Mouse (Mus musculus) MEL (cell line): ENCODE measurements at regions not wholly inside any gene's neighbourhood (a gene's known extent, or its start where the extent isn't known, plus 50 kb on each side); places are given as distances from the start of the nearest gene placed in this dataset.

Source experiments
- DNase-seq: peaks from one replicate; pipeline ENCODE4 v3.0.0; 2011; ENCODE audit warnings: low read depth, low spot score
- H3K27ac ChIP-seq: 2 replicates; pipeline ENCODE4 v1.5.1; 2012; ENCODE audit warnings: low read depth, mild to moderate bottlenecking, control low read depth, low read length, moderate library complexity; ENCODE audit not compliant: control insufficient read depth
- H3K27me3 ChIP-seq, 2 experiments: fragments of 150-350 bp in 1 of 2; sonication (generic) in 1 of 2; 2 replicates each; pipeline ENCODE4 v1.6.1; 2012; ENCODE audit warnings: low read length in 2 of 2, mild to moderate bottlenecking in 2 of 2, improper control_type of control experiment in 1 of 2, moderate library complexity in 1 of 2; ENCODE audit not compliant: insufficient read depth in 2 of 2, control insufficient read depth in 1 of 2
- H3K36me3 ChIP-seq, 2 experiments: 2 replicates each; pipeline ENCODE4 v1.6.1; 2012 to 2014; ENCODE audit warnings: low read length in 2 of 2, improper control_type of control experiment in 1 of 2, inconsistent platforms in 1 of 2, mild to moderate bottlenecking in 1 of 2; ENCODE audit not compliant: insufficient read depth in 2 of 2, control insufficient read depth in 1 of 2
- H3K4me1 ChIP-seq, 2 experiments: fragments of 150-350 bp in 1 of 2; sonication (generic) in 1 of 2; 2 replicates each; pipeline ENCODE4 v1.6.1; 2012; ENCODE audit warnings: low read length in 2 of 2, improper control_type of control experiment in 1 of 2, mild to moderate bottlenecking in 1 of 2; ENCODE audit not compliant: insufficient read depth in 2 of 2, control insufficient read depth in 1 of 2
- H3K4me3 ChIP-seq, 2 experiments: fragments of 150-350 bp in 1 of 2; sonication (generic) in 1 of 2; 2 replicates each; pipeline ENCODE4 v1.5.1; 2012; ENCODE audit warnings: low read depth in 2 of 2, low read length in 2 of 2, mild to moderate bottlenecking in 2 of 2, moderate library complexity in 2 of 2, control low read depth in 1 of 2, improper control_type of control experiment in 1 of 2; ENCODE audit not compliant: control insufficient read depth in 1 of 2, insufficient read depth in 1 of 2
- H3K79me2 ChIP-seq: 2 replicates; pipeline ENCODE4 v1.6.1; 2012; ENCODE audit warnings: mild to moderate bottlenecking, low read length, moderate library complexity; ENCODE audit not compliant: control insufficient read depth, poor library complexity, insufficient read depth
- H3K9ac ChIP-seq: 2 replicates; pipeline ENCODE4 v1.6.1; 2012; ENCODE audit warnings: low read depth, mild to moderate bottlenecking, control low read depth, low read length, moderate library complexity; ENCODE audit not compliant: control insufficient read depth, poor library complexity, severe bottlenecking
- H3K9me3 ChIP-seq: fragments of 150-350 bp; sonication (generic); replicated peaks from 2 replicates; pipeline ENCODE4 v1.6.1; 2012; ENCODE audit warnings: mild to moderate bottlenecking, low read length, improper control_type of control experiment, moderate library complexity; ENCODE audit not compliant: insufficient read depth
- BHLHE40 ChIP-seq: IDR thresholded peaks from 2 replicates; pipeline ENCODE4 v1.6.1; 2012; ENCODE audit warnings: low read depth, mild to moderate bottlenecking, inconsistent platforms, low read length, improper control_type of control experiment, borderline replicate concordance
- CHD2 ChIP-seq: IDR thresholded peaks from 2 replicates; pipeline ENCODE4 v1.6.1; 2011; ENCODE audit warnings: low read length, improper control_type of control experiment
- CTCF ChIP-seq, 3 experiments: IDR thresholded peaks in 2 of 3; conservative IDR thresholded peaks in 1 of 3; 2 replicates each; pipeline ENCODE4 v1.5.1; 2011 to 2012; ENCODE audit warnings: low read length in 3 of 3, low read depth in 2 of 3, mild to moderate bottlenecking in 2 of 3, improper control_type of control experiment in 1 of 3, inconsistent platforms in 1 of 3, mixed read lengths in 1 of 3, moderate library complexity in 1 of 3; ENCODE audit not compliant: control insufficient read depth in 1 of 3, insufficient read depth in 1 of 3, poor library complexity in 1 of 3, severe bottlenecking in 1 of 3
- ELF1 ChIP-seq: IDR thresholded peaks from 2 replicates; pipeline ENCODE4 v1.6.1; 2014; ENCODE audit warnings: low read depth, mild to moderate bottlenecking, inconsistent platforms, low read length, improper control_type of control experiment, moderate library complexity
- GABPA ChIP-seq: IDR thresholded peaks from 2 replicates; pipeline ENCODE4 v1.6.1; 2012; ENCODE audit warnings: low read depth, mild to moderate bottlenecking, inconsistent platforms, low read length, improper control_type of control experiment, moderate library complexity
- GATA1 ChIP-seq: IDR thresholded peaks from 2 replicates; pipeline ENCODE4 v1.6.1; 2011; ENCODE audit warnings: low read depth, low read length, improper control_type of control experiment
- JUND ChIP-seq: IDR thresholded peaks from 2 replicates; pipeline ENCODE4 v1.6.1; 2011; ENCODE audit warnings: low read depth, mild to moderate bottlenecking, improper control_type of control experiment, low read length
- MAFK ChIP-seq: IDR thresholded peaks from 2 replicates; pipeline ENCODE4 v1.6.1; 2011; ENCODE audit warnings: low read depth, mild to moderate bottlenecking, low read length, improper control_type of control experiment, borderline replicate concordance
- MAX ChIP-seq: IDR thresholded peaks from 2 replicates; pipeline ENCODE4 v1.6.1; 2011; ENCODE audit warnings: low read length, improper control_type of control experiment
- MAZ ChIP-seq: IDR thresholded peaks from 2 replicates; pipeline ENCODE4 v1.6.1; 2012; ENCODE audit warnings: low read depth, mild to moderate bottlenecking, inconsistent platforms, low read length, improper control_type of control experiment
- MYC ChIP-seq: IDR thresholded peaks from 2 replicates; pipeline ENCODE4 v1.6.1; 2011; ENCODE audit warnings: low read depth, mild to moderate bottlenecking, low read length, improper control_type of control experiment, moderate library complexity
- NELFE ChIP-seq: IDR thresholded peaks from 2 replicates; pipeline ENCODE4 v1.6.1; 2011; ENCODE audit warnings: low read depth, low read length, improper control_type of control experiment
- POLR2A ChIP-seq, 2 experiments: IDR thresholded peaks; 2 replicates each; pipeline ENCODE4 v1.6.1; 2011 to 2012; ENCODE audit warnings: low read length in 2 of 2, mild to moderate bottlenecking in 2 of 2, control low read depth in 1 of 2, improper control_type of control experiment in 1 of 2, low read depth in 1 of 2, moderate library complexity in 1 of 2; ENCODE audit not compliant: control insufficient read depth in 1 of 2, insufficient read depth in 1 of 2, poor library complexity in 1 of 2
- POLR2AphosphoS2 ChIP-seq: IDR thresholded peaks from 2 replicates; pipeline ENCODE4 v1.6.1; 2011; ENCODE audit warnings: low read length, improper control_type of control experiment
- POLR2AphosphoS5 ChIP-seq: IDR thresholded peaks from 2 replicates; pipeline ENCODE4 v1.6.1; 2012; ENCODE audit warnings: low read depth, borderline replicate concordance, mild to moderate bottlenecking, inconsistent platforms, low read length, moderate library complexity, mixed read lengths
- RAD21 ChIP-seq: IDR thresholded peaks from 2 replicates; pipeline ENCODE4 v1.6.1; 2011; ENCODE audit warnings: mild to moderate bottlenecking, low read depth, low read length, improper control_type of control experiment
- SMC3 ChIP-seq: IDR thresholded peaks from 2 replicates; pipeline ENCODE4 v1.6.1; 2011; ENCODE audit warnings: low read depth, low read length, improper control_type of control experiment
- TBP ChIP-seq: IDR thresholded peaks from 2 replicates; pipeline ENCODE4 v1.8.0; 2011; ENCODE audit warnings: low read depth, low read length, improper control_type of control experiment
- TCF12 ChIP-seq: IDR thresholded peaks from 2 replicates; pipeline ENCODE4 v1.6.1; 2014; ENCODE audit warnings: low read depth, mild to moderate bottlenecking, inconsistent platforms, low read length, improper control_type of control experiment, moderate library complexity
- USF1 ChIP-seq: IDR thresholded peaks from 2 replicates; pipeline ENCODE4 v1.6.1; 2014; ENCODE audit warnings: low read depth, mild to moderate bottlenecking, inconsistent platforms, low read length, improper control_type of control experiment, moderate library complexity
- ZC3H11A ChIP-seq: IDR thresholded peaks from 2 replicates; pipeline ENCODE4 v1.6.1; 2012; ENCODE audit warnings: low read depth, mild to moderate bottlenecking, inconsistent platforms, low read length, improper control_type of control experiment
- ZKSCAN1 ChIP-seq: IDR thresholded peaks from 2 replicates; pipeline ENCODE4 v1.6.1; 2012; ENCODE audit warnings: low read depth, mild to moderate bottlenecking, inconsistent platforms, low read length, improper control_type of control experiment, moderate library complexity
- ZMIZ1 ChIP-seq: IDR thresholded peaks from 2 replicates; pipeline ENCODE4 v1.6.1; 2012; ENCODE audit warnings: low read depth, mild to moderate bottlenecking, inconsistent platforms, low read length, improper control_type of control experiment, moderate library complexity
- ZNF384 ChIP-seq: IDR thresholded peaks from 2 replicates; pipeline ENCODE4 v1.6.1; 2012; ENCODE audit warnings: low read depth, mild to moderate bottlenecking, inconsistent platforms, low read length, improper control_type of control experiment

GRCm38 (mm10) chrX:12494535-12494934 is 93.1 kb upstream of the Atp6ap2 start (continued):
- TF ChIP-seq CHD2 (no peak), GABPA (no peak), ZMIZ1 (no peak), ZNF384 (no peak), JUND (no peak), GATA1 (peak; percentile 76), USF1 (no peak), MYC (no peak), RAD21 (no peak)

GRCm38 (mm10) chrX:12500601-12501000 is 87.0 kb upstream of the Atp6ap2 start:
- no peak overlapping the region for H3K27ac ChIP-seq
- H3K9me3 ChIP-seq = no peaks in the 10 kb centered on the region
- H3K79me2 ChIP-seq = no peaks in the 10 kb centered on the region
- no peak for DNase-seq
- TF ChIP-seq GATA1 = no peak
- no peak for TF ChIP-seq TBP
- no peak for TF ChIP-seq NELFE
- TF ChIP-seq RAD21 = no peak
- TF ChIP-seq BHLHE40 = no peak
- no peak for TF ChIP-seq CTCF (IDR thresholded peaks at IDR 0.05 in 2 of 3, conservative IDR thresholded peaks at IDR 0.05 in 1 of 3; ENCODE audit: control insufficient read depth in 1 of 3, insufficient read depth in 1 of 3, low read depth in 2 of 3, low read length in 3 of 3, poor library complexity in 1 of 3, severe bottlenecking in 1 of 3)
- no peak for TF ChIP-seq MYC
- no peak for TF ChIP-seq ZC3H11A
- no peak for TF ChIP-seq SMC3
- no peak for TF ChIP-seq POLR2AphosphoS2
- TF ChIP-seq MAZ = no peak
- no peak for TF ChIP-seq POLR2A (IDR thresholded peaks at IDR 0.05; ENCODE audit: control insufficient read depth in 1 of 2, insufficient read depth in 1 of 2, low read depth in 1 of 2, low read length in 2 of 2, poor library complexity in 1 of 2)
- TF ChIP-seq, all 39 proteins: peak for 0
- H3K36me3 ChIP-seq = no peaks in the 10 kb centered on the region
- no peaks in the 10 kb centered on the region for H3K27me3 ChIP-seq
- H3K9ac ChIP-seq = no peak overlapping the region
- H3K4me1 ChIP-seq = no peaks in the 10 kb centered on the region
- no peak overlapping the region for H3K4me3 ChIP-seq

DNA sequence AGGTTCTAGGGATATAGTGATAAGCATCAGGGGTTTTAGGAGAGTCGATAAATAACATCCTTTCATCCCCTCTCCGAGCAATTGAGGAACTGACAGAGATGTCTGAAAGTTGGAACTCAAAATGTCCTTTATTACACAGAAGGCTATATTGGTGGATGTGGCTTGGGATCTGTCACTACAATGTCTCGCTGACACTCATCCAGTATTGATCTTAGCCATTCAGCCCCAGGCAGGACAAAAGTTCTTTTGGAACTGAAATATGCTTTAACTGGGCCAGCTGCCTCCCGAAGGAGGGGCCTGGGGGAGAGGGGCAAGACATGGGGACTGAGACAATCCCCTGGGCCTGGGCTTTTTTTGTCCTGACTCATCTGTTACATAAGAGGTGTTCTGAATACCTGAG is 85.2 kb upstream of the Atp6ap2 start:
- H3K9me3 ChIP-seq = no peaks in the 10 kb centered on the region
- DNase-seq = no peak
- H3K36me3 ChIP-seq = no peaks in the 10 kb centered on the region
- TF ChIP-seq TBP = no peak
- TF ChIP-seq TCF12 = no peak
- no peak for TF ChIP-seq ELF1
- no peak for TF ChIP-seq MAX
- no peak for TF ChIP-seq POLR2AphosphoS5
- TF ChIP-seq SMC3 = no peak
- no peak for TF ChIP-seq MAFK
- no peak for TF ChIP-seq MAZ
- no peak for TF ChIP-seq RAD21
- no peak for TF ChIP-seq ZKSCAN1
- H3K4me1 ChIP-seq = no peaks in the 10 kb centered on the region
- H3K27ac ChIP-seq = no peak overlapping the region
- no peaks in the 10 kb centered on the region for H3K79me2 ChIP-seq
- H3K27me3 ChIP-seq = no peaks in the 10 kb centered on the region
- no peak overlapping the region for H3K4me3 ChIP-seq
- no peak overlapping the region for H3K9ac ChIP-seq
